Mouse (Mus musculus): Measurements from ENCODE around the gene Ccnyl1. TPM values are rescaled to one million over a fixed set of nuclear protein-coding genes. Genes with fewer than 3 reads are reported as not detected.

Ccnyl1 gene
- total and polyA plus RNA-seq, 3 experiments: 2.8 to 9.0 (median 5.3) TPM

- peaks cover 0 to 2% of the 10 kb centered on the region in 2 experiments; a peak in 1 of 4 replicates for H3K4me1 ChIP-seq (ENCODE audit: control insufficient read depth in 1 of 2, insufficient read depth in 2 of 2)
- no peaks in the 10 kb centered on the region for H3K27me3 ChIP-seq (replicated peaks)
- H3K4me3 ChIP-seq (replicated peaks in 1 of 3; ENCODE audit: low read depth in 2 of 3, low read length in 2 of 3, poor library complexity in 1 of 3): no peak overlapping the region
- no peak for DNase-seq (ENCODE audit: extremely low read depth)
- no peak overlapping the region for H3K27ac ChIP-seq (ENCODE audit: insufficient read depth, low read depth)
- TF ChIP-seq CTCF (conservative IDR thresholded peaks at IDR 0.05 in 1 of 2, IDR thresholded peaks at IDR 0.05 in 1 of 2; ENCODE audit: low read depth in 2 of 2, low read length in 2 of 2) (no peak), JUN (IDR thresholded peaks at IDR 0.05; ENCODE audit: insufficient read depth, low read depth, low read length) (no peak), MYC (IDR thresholded peaks at IDR 0.05; ENCODE audit: low read depth, low read length) (no peak), ELF1 (IDR thresholded peaks at IDR 0.05; ENCODE audit: low read depth, low read length) (no peak), CHD1 (IDR thresholded peaks at IDR 0.05; ENCODE audit: low read depth, low read length) (no peak), SMC3 (IDR thresholded peaks at IDR 0.05; ENCODE audit: low read depth, low read length) (no peak), USF1 (IDR thresholded peaks at IDR 0.05; ENCODE audit: low read depth, low read length) (no peak), ZC3H11A (IDR thresholded peaks at IDR 0.05; ENCODE audit: low read depth, low read length) (no peak), ETS1 (conservative IDR thresholded peaks at IDR 0.05; ENCODE audit: low read depth, low read length) (no peak), EP300 (IDR thresholded peaks at IDR 0.05; ENCODE audit: low read length) (no peak), GABPA (IDR thresholded peaks at IDR 0.05; ENCODE audit: insufficient replicate concordance, low read depth, low read length) (no peak), JUND (conservative IDR thresholded peaks at IDR 0.05; ENCODE audit: low read depth, low read length) (no peak)
- in situ Hi-C loops (cut with MboI; ENCODE audit: low pct_ligation_motif_present, low pct_unique_long_range_greater_than_20kb, low sequenced_read_pairs) (no loop called here), dilution Hi-C loops (cut with MboI; ENCODE audit: extremely low pct_ligation_motif_present, extremely low pct_unique_long_range_greater_than_20kb, low sequenced_read_pairs) (no loop called here)
- H3K4me2 ChIP-seq (ENCODE audit: insufficient read depth, low read depth, poor library complexity, severe bottlenecking): no peak overlapping the region
- H3K9me3 ChIP-seq (replicated peaks; ENCODE audit: low read length): no peaks in the 10 kb centered on the region
- H3K79me2 ChIP-seq (replicated peaks; ENCODE audit: control insufficient read depth, extremely low read depth, insufficient read depth, poor library complexity, severe bottlenecking): no peaks in the 10 kb centered on the region
- H3K36me3 ChIP-seq (replicated peaks in 1 of 2; ENCODE audit: control insufficient read depth in 1 of 2, insufficient read depth in 1 of 2, low read length in 1 of 2): no peaks in the 10 kb centered on the region
- no peak overlapping the region for H3K9ac ChIP-seq (ENCODE audit: insufficient read depth, low read depth)
Observed at GRCm38 (mm10) chr1:64649362-64650124, 40.7 kb upstream of the Ccnyl1 start.

- Histone ChIP-seq H3K9ac (ENCODE audit: insufficient read depth, low read depth) (no peak overlapping the region), H3K36me3 (replicated peaks in 1 of 2; ENCODE audit: control insufficient read depth in 1 of 2, insufficient read depth in 1 of 2, low read length in 1 of 2) (no peaks in the 10 kb centered on the region), H3K27me3 (replicated peaks) (no peaks in the 10 kb centered on the region), H3K4me2 (ENCODE audit: insufficient read depth, low read depth, poor library complexity, severe bottlenecking) (no peak overlapping the region), H3K9me3 (replicated peaks; ENCODE audit: low read length) (no peaks in the 10 kb centered on the region), H3K4me3 (replicated peaks in 1 of 3; ENCODE audit: low read depth in 2 of 3, low read length in 2 of 3, poor library complexity in 1 of 3) (no peak overlapping the region), H3K27ac (ENCODE audit: insufficient read depth, low read depth) (no peak overlapping the region), H3K79me2 (replicated peaks; ENCODE audit: control insufficient read depth, extremely low read depth, insufficient read depth, poor library complexity, severe bottlenecking) (no peaks in the 10 kb centered on the region), H3K4me1 (ENCODE audit: control insufficient read depth in 1 of 2, insufficient read depth in 2 of 2) (peaks cover 0 to 2% of the 10 kb centered on the region in 2 experiments; a peak in 1 of 4 replicates)
- TF ChIP-seq HCFC1 (IDR thresholded peaks at IDR 0.05; ENCODE audit: low read depth, low read length) (no peak), ZNF384 (IDR thresholded peaks at IDR 0.05; ENCODE audit: low read depth, low read length) (no peak), KAT2A (IDR thresholded peaks at IDR 0.05; ENCODE audit: insufficient replicate concordance, low read length) (no peak), E2F4 (IDR thresholded peaks at IDR 0.05; ENCODE audit: insufficient replicate concordance, low read depth, low read length) (no peak), RAD21 (IDR thresholded peaks at IDR 0.05; ENCODE audit: low read depth, low read length) (no peak), TBP (conservative IDR thresholded peaks at IDR 0.05; ENCODE audit: low read depth, low read length) (no peak), MYC (IDR thresholded peaks at IDR 0.05; ENCODE audit: low read depth, low read length) (no peak), ZKSCAN1 (IDR thresholded peaks at IDR 0.05; ENCODE audit: borderline replicate concordance, low read depth, low read length) (no peak), NRF1 (IDR thresholded peaks at IDR 0.05; ENCODE audit: low read depth, low read length) (no peak), CHD2 (IDR thresholded peaks at IDR 0.05; ENCODE audit: low read length) (no peak), GABPA (IDR thresholded peaks at IDR 0.05; ENCODE audit: insufficient replicate concordance, low read depth, low read length) (no peak), MAZ (IDR thresholded peaks at IDR 0.05; ENCODE audit: low read depth, low read length) (no peak), USF2 (conservative IDR thresholded peaks at IDR 0.05; ENCODE audit: low read depth, low read length) (no peak), ZC3H11A (IDR thresholded peaks at IDR 0.05; ENCODE audit: low read depth, low read length) (no peak), RCOR1 (conservative IDR thresholded peaks at IDR 0.05; ENCODE audit: low read depth, low read length) (no peak), PAX5 (IDR thresholded peaks at IDR 0.05; ENCODE audit: low read length) (no peak), ETS1 (conservative IDR thresholded peaks at IDR 0.05; ENCODE audit: low read depth, low read length) (no peak), POLR2A (IDR thresholded peaks at IDR 0.05; ENCODE audit: low read depth, low read length) (no peak), IRF4 (IDR thresholded peaks at IDR 0.05; ENCODE audit: low read depth, low read length) (no peak), ZMIZ1 (IDR thresholded peaks at IDR 0.05; ENCODE audit: low read depth, low read length) (no peak)
- dilution Hi-C loops (cut with MboI; ENCODE audit: extremely low pct_ligation_motif_present, extremely low pct_unique_long_range_greater_than_20kb, low sequenced_read_pairs) (no loop called here), in situ Hi-C loops (cut with MboI; ENCODE audit: low pct_ligation_motif_present, low pct_unique_long_range_greater_than_20kb, low sequenced_read_pairs) (no loop called here)
- no peak for DNase-seq (ENCODE audit: extremely low read depth)
Observed at GRCm38 (mm10) chr1:64653701-64654100, 36.6 kb upstream of the Ccnyl1 start.
